Mouse (Mus musculus): Measurements from ENCODE around the gene Cd47. TPM values are rescaled to one million over a fixed set of nuclear protein-coding genes. Genes with fewer than 3 reads are reported as not detected.

The Cd47 gene
- polyA plus RNA-seq, 1 experiment: 112 TPM

- DNase-seq: no peak
- WGBS: 56% methylated on average over 11 of the region's 11 CpGs
- no peaks in the 10 kb centered on the region for H3K36me3 ChIP-seq (ENCODE audit: control insufficient read depth, insufficient read depth, low read length)
Measured at GRCm38 (mm10) chr16:49937218-49938165, 137.2 kb downstream of the Cd47 start.

GRCm38 (mm10) chr16:49938483-49939301 is 138.4 kb downstream of the Cd47 start:
- H3K27ac ChIP-seq (ENCODE audit: control insufficient read depth, insufficient read depth, low read length): no peak overlapping the region
- no peaks in the 10 kb centered on the region for H3K36me3 ChIP-seq (ENCODE audit: control insufficient read depth, insufficient read depth, low read length)
- H3K4me3 ChIP-seq (ENCODE audit: control insufficient read depth, insufficient read depth, low read length): no peak overlapping the region
- H3K4me1 ChIP-seq (replicated peaks; ENCODE audit: control insufficient read depth, insufficient read depth, low read length): no peaks in the 10 kb centered on the region; the same call in 1 of the 2 replicates
- no peak for DNase-seq
- 89% methylated on average over 7 of the region's 7 CpGs for WGBS
- TF ChIP-seq CTCF (IDR thresholded peaks at IDR 0.05; ENCODE audit: borderline replicate concordance, control insufficient read depth, extremely low read depth, insufficient read depth, low read length, poor library complexity): no peak
- no peak for TF ChIP-seq POLR2A (IDR thresholded peaks at IDR 0.05; ENCODE audit: control insufficient read depth, extremely low read depth, insufficient read depth, low read length, poor library complexity)
- H3K27me3 ChIP-seq (ENCODE audit: control insufficient read depth, insufficient read depth, low read length): no peaks in the 10 kb centered on the region

More at GRCm38 (mm10) chr16:49937218-49938165, 137.2 kb downstream of the Cd47 start:
- Histone ChIP-seq H3K27ac (ENCODE audit: control insufficient read depth, insufficient read depth, low read length) (no peak overlapping the region), H3K4me1 (replicated peaks; ENCODE audit: control insufficient read depth, insufficient read depth, low read length) (no peaks in the 10 kb centered on the region; the same call in 1 of the 2 replicates), H3K27me3 (ENCODE audit: control insufficient read depth, insufficient read depth, low read length) (no peaks in the 10 kb centered on the region), H3K4me3 (ENCODE audit: control insufficient read depth, insufficient read depth, low read length) (no peak overlapping the region)
- TF ChIP-seq POLR2A (IDR thresholded peaks at IDR 0.05; ENCODE audit: control insufficient read depth, extremely low read depth, insufficient read depth, low read length, poor library complexity) (no peak), CTCF (IDR thresholded peaks at IDR 0.05; ENCODE audit: borderline replicate concordance, control insufficient read depth, extremely low read depth, insufficient read depth, low read length, poor library complexity) (no peak)

GRCm38 (mm10) chr16:49939376-49939775 is 139.0 kb downstream of the Cd47 start:
- Histone ChIP-seq H3K27me3 (ENCODE audit: control insufficient read depth, insufficient read depth, low read length) (no peaks in the 10 kb centered on the region), H3K36me3 (ENCODE audit: control insufficient read depth, insufficient read depth, low read length) (no peaks in the 10 kb centered on the region), H3K4me1 (replicated peaks; ENCODE audit: control insufficient read depth, insufficient read depth, low read length) (no peaks in the 10 kb centered on the region; the same call in 1 of the 2 replicates), H3K4me3 (ENCODE audit: control insufficient read depth, insufficient read depth, low read length) (no peak overlapping the region), H3K27ac (ENCODE audit: control insufficient read depth, insufficient read depth, low read length) (no peak overlapping the region)
- TF ChIP-seq POLR2A (IDR thresholded peaks at IDR 0.05; ENCODE audit: control insufficient read depth, extremely low read depth, insufficient read depth, low read length, poor library complexity) (no peak), CTCF (IDR thresholded peaks at IDR 0.05; ENCODE audit: borderline replicate concordance, control insufficient read depth, extremely low read depth, insufficient read depth, low read length, poor library complexity) (no peak)
- DNase-seq: no peak
- WGBS: 97% methylated on average over 2 of the region's 2 CpGs

- Histone ChIP-seq H3K27me3 (ENCODE audit: control insufficient read depth, insufficient read depth, low read length) (no peaks in the 10 kb centered on the region), H3K36me3 (ENCODE audit: control insufficient read depth, insufficient read depth, low read length) (no peaks in the 10 kb centered on the region), H3K4me1 (replicated peaks; ENCODE audit: control insufficient read depth, insufficient read depth, low read length) (no peaks in the 10 kb centered on the region; the same call in 1 of the 2 replicates), H3K4me3 (ENCODE audit: control insufficient read depth, insufficient read depth, low read length) (no peak overlapping the region), H3K27ac (ENCODE audit: control insufficient read depth, insufficient read depth, low read length) (no peak overlapping the region)
- TF ChIP-seq POLR2A (IDR thresholded peaks at IDR 0.05; ENCODE audit: control insufficient read depth, extremely low read depth, insufficient read depth, low read length, poor library complexity): no peak
- no peak for TF ChIP-seq CTCF (IDR thresholded peaks at IDR 0.05; ENCODE audit: borderline replicate concordance, control insufficient read depth, extremely low read depth, insufficient read depth, low read length, poor library complexity)
- no peak for DNase-seq
Measured at GRCm38 (mm10) chr16:49940473-49940872, 140.1 kb downstream of the Cd47 start.

GRCm38 (mm10) chr16:49941031-49941430 is 140.7 kb downstream of the Cd47 start:
- H3K4me1 ChIP-seq (replicated peaks; ENCODE audit: control insufficient read depth, insufficient read depth, low read length): no peaks in the 10 kb centered on the region; the same call in 1 of the 2 replicates
- no peak for TF ChIP-seq CTCF (IDR thresholded peaks at IDR 0.05; ENCODE audit: borderline replicate concordance, control insufficient read depth, extremely low read depth, insufficient read depth, low read length, poor library complexity)
- no peak for TF ChIP-seq POLR2A (IDR thresholded peaks at IDR 0.05; ENCODE audit: control insufficient read depth, extremely low read depth, insufficient read depth, low read length, poor library complexity)
- H3K27ac ChIP-seq (ENCODE audit: control insufficient read depth, insufficient read depth, low read length): no peak overlapping the region
- H3K36me3 ChIP-seq (ENCODE audit: control insufficient read depth, insufficient read depth, low read length): no peaks in the 10 kb centered on the region
- no peaks in the 10 kb centered on the region for H3K27me3 ChIP-seq (ENCODE audit: control insufficient read depth, insufficient read depth, low read length)
- DNase-seq: no peak
- H3K4me3 ChIP-seq (ENCODE audit: control insufficient read depth, insufficient read depth, low read length): no peak overlapping the region
- WGBS: 98% methylated on average over 1 of the region's 1 CpGs

- H3K4me3 ChIP-seq (ENCODE audit: control insufficient read depth, insufficient read depth, low read length): no peak overlapping the region
- no peaks in the 10 kb centered on the region for H3K27me3 ChIP-seq (ENCODE audit: control insufficient read depth, insufficient read depth, low read length)
- DNase-seq: no peak
- no peak for TF ChIP-seq POLR2A (IDR thresholded peaks at IDR 0.05; ENCODE audit: control insufficient read depth, extremely low read depth, insufficient read depth, low read length, poor library complexity)
- no peak for TF ChIP-seq CTCF (IDR thresholded peaks at IDR 0.05; ENCODE audit: borderline replicate concordance, control insufficient read depth, extremely low read depth, insufficient read depth, low read length, poor library complexity)
- no peaks in the 10 kb centered on the region for H3K36me3 ChIP-seq (ENCODE audit: control insufficient read depth, insufficient read depth, low read length)
- 93% methylated on average over 1 of the region's 1 CpGs for WGBS
- H3K4me1 ChIP-seq (replicated peaks; ENCODE audit: control insufficient read depth, insufficient read depth, low read length): no peaks in the 10 kb centered on the region; the same call in 1 of the 2 replicates
- no peak overlapping the region for H3K27ac ChIP-seq (ENCODE audit: control insufficient read depth, insufficient read depth, low read length)
Measured at GRCm38 (mm10) chr16:49943726-49944125, 143.4 kb downstream of the Cd47 start.

All from thymus, adult 2 months (tissue).